ENCODE assay signal across 14 mouse cellular contexts in the genomic region with DNA sequence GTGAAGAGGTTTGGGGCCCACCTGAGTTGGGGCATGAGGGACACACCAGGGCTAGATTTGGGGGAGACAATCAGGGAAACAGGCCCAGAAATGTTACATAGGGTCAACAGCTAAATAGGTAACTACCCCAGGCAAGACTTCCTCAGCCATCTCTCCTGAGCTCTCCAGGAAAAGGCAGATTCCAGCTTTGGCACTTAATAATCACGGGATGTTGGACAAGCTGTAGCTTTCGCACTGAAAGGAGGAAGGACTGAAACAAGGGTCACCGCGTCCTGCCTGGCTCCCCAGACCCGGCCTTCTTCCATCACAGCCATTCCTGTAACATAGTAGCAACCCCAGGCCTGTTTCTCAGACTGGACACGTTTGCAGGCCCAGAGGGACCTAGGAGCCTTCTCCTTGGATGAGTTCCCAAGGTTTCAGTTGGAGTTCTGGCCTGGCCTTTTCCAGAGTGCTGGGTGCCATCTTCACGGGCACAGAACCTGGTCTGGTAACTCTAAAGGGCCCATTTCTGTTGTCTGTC. TPM values are rescaled to one million over a fixed set of nuclear protein-coding genes. Genes with fewer than 3 reads are reported as not detected.
DNase-seq lines count a peak whose midpoint lies in the region; ATAC-seq and TF ChIP-seq lines count a peak whose summit lies in the region.
"Had no signal": no experiment of that assay in that cellular context is flagged by ENCODE, and none has a peak within 500 bp of the region (broad histone marks: within the 10 kb centered on the region; RNA-seq: fewer than 3 reads in every experiment).

No protein-coding gene starts in this region.

- no peak overlapping the region for H3K4me2 ChIP-seq in heart, embryonic 14.5 days (ENCODE audit: low read length)
- H3K4me2 ChIP-seq in heart, embryonic 12.5 days, result no peak overlapping the region
- no peak overlapping the region for H3K4me2 ChIP-seq in lung, embryonic 16.5 days (ENCODE audit: low read depth, low read length)
- H3K4me2 ChIP-seq in embryonic facial prominence, embryonic 14.5 days (ENCODE audit: low read depth, low read length), result no peak overlapping the region
- no peak overlapping the region for H3K4me2 ChIP-seq in stomach, embryonic 15.5 days
- H3K4me2 ChIP-seq: midbrain, embryonic 12.5 days had no signal

- H3K9ac ChIP-seq in heart, embryonic 14.5 days (ENCODE audit: low read length), result no peak overlapping the region
- no peak overlapping the region for H3K9ac ChIP-seq in heart, embryonic 12.5 days
- H3K9ac ChIP-seq in lung, embryonic 16.5 days (ENCODE audit: low read length), result no peak overlapping the region; the same call in 1 of the 2 replicates
- H3K9ac ChIP-seq in embryonic facial prominence, embryonic 14.5 days (ENCODE audit: low read depth, low read length), result no peak overlapping the region
- H3K9ac ChIP-seq in stomach, embryonic 15.5 days, result no peak overlapping the region
- H3K9ac ChIP-seq: midbrain, embryonic 12.5 days had no signal

- DNase-seq in lung, adult 2 months, result no peak
- no peak for DNase-seq in embryonic facial prominence, embryonic 14.5 days (ENCODE audit: low spot score)
- no peak for DNase-seq in cerebellum, adult 11-12 months
- DNase-seq: cerebellum, postnatal 36 days; thymus, postnatal 4 days had no signal

- H3K27ac ChIP-seq in heart, embryonic 14.5 days (replicated peaks in 1 of 2; ENCODE audit: control insufficient read depth in 1 of 2, insufficient read depth in 1 of 2, low read depth in 2 of 2, low read length in 2 of 2), result peak overlapping the region; percentile 14 to 55
- H3K27ac ChIP-seq in heart, embryonic 12.5 days (ENCODE audit: poor library complexity, severe bottlenecking), result no peak overlapping the region
- H3K27ac ChIP-seq in lung, embryonic 16.5 days (ENCODE audit: low read length), result peak overlapping the region; percentile 32; the same call in 1 of the 2 replicates
- peak overlapping the region; percentile 75 for H3K27ac ChIP-seq in embryonic facial prominence, embryonic 14.5 days (replicated peaks; ENCODE audit: low read depth, low read length)
- H3K27ac ChIP-seq in stomach, embryonic 15.5 days, result peak overlapping the region; percentile 59
- H3K27ac ChIP-seq: midbrain, embryonic 12.5 days had no signal

- H3K27me3 ChIP-seq in heart, embryonic 14.5 days (ENCODE audit: control insufficient read depth, insufficient read depth, low read length), result no peaks in the 10 kb centered on the region
- no peaks in the 10 kb centered on the region for H3K27me3 ChIP-seq in heart, embryonic 12.5 days (replicated peaks)
- no peaks in the 10 kb centered on the region for H3K27me3 ChIP-seq in lung, embryonic 16.5 days (ENCODE audit: control insufficient read depth, insufficient read depth, low read depth, low read length)
- H3K27me3 ChIP-seq in embryonic facial prominence, embryonic 14.5 days (replicated peaks; ENCODE audit: control insufficient read depth, insufficient read depth, low read length), result no peaks in the 10 kb centered on the region
- H3K27me3 ChIP-seq in stomach, embryonic 15.5 days (replicated peaks), result no peaks in the 10 kb centered on the region
- H3K27me3 ChIP-seq: midbrain, embryonic 12.5 days had no signal

- TF ChIP-seq POLR2A in lung, adult 2 months (IDR thresholded peaks at IDR 0.05; ENCODE audit: borderline replicate concordance, extremely low read depth, low read depth, low read length), result no peak

- TF ChIP-seq CTCF in lung, adult 2 months (IDR thresholded peaks at IDR 0.05; ENCODE audit: insufficient read depth, low read length), result no peak

- no peak for ATAC-seq in heart, embryonic 14.5 days (ENCODE audit: insufficient number of reproducible peaks, insufficient read depth, low FRiP score, low read depth)
- no peak for ATAC-seq in heart, embryonic 12.5 days (ENCODE audit: insufficient number of reproducible peaks, low FRiP score)
- ATAC-seq in lung, embryonic 16.5 days (ENCODE audit: low read depth), result no peak
- no peak for ATAC-seq in embryonic facial prominence, embryonic 14.5 days (ENCODE audit: low read depth)
- no peak for ATAC-seq in stomach, embryonic 15.5 days (ENCODE audit: insufficient read depth, low FRiP score, low read depth)
- ATAC-seq: CD4-positive, CD25-positive, alpha-beta regulatory T cell, adult 4 months had no signal

- no peaks in the 10 kb centered on the region for H3K9me3 ChIP-seq in heart, embryonic 14.5 days (ENCODE audit: control insufficient read depth, low read length)
- 0 out of 2 replicates have a peak, but pooled peaks cover 3% of the 10 kb centered on the region for H3K9me3 ChIP-seq in heart, embryonic 12.5 days (replicated peaks)
- no peaks in the 10 kb centered on the region for H3K9me3 ChIP-seq in lung, embryonic 16.5 days (ENCODE audit: control insufficient read depth, low read length)
- no peaks in the 10 kb centered on the region for H3K9me3 ChIP-seq in embryonic facial prominence, embryonic 14.5 days (ENCODE audit: control insufficient read depth, low read length)
- H3K9me3 ChIP-seq in stomach, embryonic 15.5 days, result no peaks in the 10 kb centered on the region

- peaks cover 10 to 16% of the 10 kb centered on the region in 2 experiments; a peak in 3 of 4 replicates for H3K4me1 ChIP-seq in heart, embryonic 14.5 days (ENCODE audit: control insufficient read depth in 2 of 2, insufficient read depth in 2 of 2, low read length in 2 of 2)
- peaks cover 12% of the 10 kb centered on the region for H3K4me1 ChIP-seq in heart, embryonic 12.5 days (replicated peaks)
- H3K4me1 ChIP-seq in lung, embryonic 16.5 days (replicated peaks; ENCODE audit: control insufficient read depth, insufficient read depth, low read length), result peaks cover 13% of the 10 kb centered on the region
- peaks cover 15% of the 10 kb centered on the region for H3K4me1 ChIP-seq in lung, adult 2 months (ENCODE audit: control insufficient read depth, insufficient read depth, low read length)
- peaks cover 13% of the 10 kb centered on the region; the same call in 1 of the 2 replicates for H3K4me1 ChIP-seq in embryonic facial prominence, embryonic 14.5 days (ENCODE audit: control insufficient read depth, insufficient read depth, low read length)
- H3K4me1 ChIP-seq in stomach, embryonic 15.5 days, result peaks cover 8% of the 10 kb centered on the region; the same call in 1 of the 2 replicates

- no peaks in the 10 kb centered on the region for H3K36me3 ChIP-seq in heart, embryonic 14.5 days (ENCODE audit: control insufficient read depth, insufficient read depth, low read length)
- H3K36me3 ChIP-seq in heart, embryonic 12.5 days, result no peaks in the 10 kb centered on the region
- H3K36me3 ChIP-seq in lung, embryonic 16.5 days (ENCODE audit: control insufficient read depth, insufficient read depth, low read length), result no peaks in the 10 kb centered on the region
- H3K36me3 ChIP-seq in embryonic facial prominence, embryonic 14.5 days (ENCODE audit: control insufficient read depth, insufficient read depth, low read length), result no peaks in the 10 kb centered on the region
- no peaks in the 10 kb centered on the region for H3K36me3 ChIP-seq in stomach, embryonic 15.5 days
- H3K36me3 ChIP-seq: midbrain, embryonic 12.5 days had no signal

- no peak overlapping the region for H3K4me3 ChIP-seq in heart, embryonic 14.5 days (ENCODE audit: control insufficient read depth in 1 of 2, insufficient read depth in 1 of 2, low read depth in 1 of 2, low read length in 2 of 2)
- H3K4me3 ChIP-seq in heart, embryonic 12.5 days, result no peak overlapping the region
- H3K4me3 ChIP-seq in lung, embryonic 16.5 days (ENCODE audit: low read length), result no peak overlapping the region
- H3K4me3 ChIP-seq in lung, adult 2 months (replicated peaks; ENCODE audit: extremely low read depth, low read depth, low read length), result no peak overlapping the region
- no peak overlapping the region for H3K4me3 ChIP-seq in embryonic facial prominence, embryonic 14.5 days (ENCODE audit: low read depth, low read length)
- H3K4me3 ChIP-seq in stomach, embryonic 15.5 days (replicated peaks), result no peak overlapping the region
- H3K4me3 ChIP-seq: erythroblast, embryonic 14.5 days; midbrain, embryonic 12.5 days had no signal

- 78% methylated on average over 7 of the region's 7 CpGs for WGBS in heart, embryonic 14.5 days
- 78% methylated on average over 7 of the region's 7 CpGs for WGBS in heart, embryonic 12.5 days
- 70% methylated on average over 7 of the region's 7 CpGs for WGBS in lung, embryonic 16.5 days
- WGBS in lung, adult 2 months, result 44% methylated on average over 7 of the region's 7 CpGs
- WGBS in embryonic facial prominence, embryonic 14.5 days, result 80% methylated on average over 7 of the region's 7 CpGs
- WGBS in stomach, embryonic 15.5 days, result 75% methylated on average over 7 of the region's 7 CpGs

RNA-seq across cellular contexts. Expression of a gene that starts 42.2 kb away (rescaled TPM):
- not detected in 2 replicates for polyA plus RNA-seq in heart, embryonic 14.5 days (2014; fragmentation: Nextera tagmentation; extraction: Ambion mirVana)
- polyA plus RNA-seq in heart, embryonic 12.5 days (2016; fragmentation: Nextera tagmentation; extraction: Ambion mirVana), result not detected in 2 replicates
- polyA plus RNA-seq in lung, embryonic 16.5 days (2015; fragmentation: Nextera tagmentation; extraction: Ambion mirVana), result not detected in 2 replicates
- polyA plus RNA-seq in lung, adult 2 months (2012; rRNA removed), result not detected in 2 replicates
- not detected in 2 replicates for polyA plus RNA-seq in embryonic facial prominence, embryonic 14.5 days (2014; fragmentation: Nextera tagmentation; extraction: Ambion mirVana)
- 0.08 TPM in 1 of 2 replicates, not detected in the other for polyA plus RNA-seq in stomach, embryonic 15.5 days (2015; fragmentation: Nextera tagmentation; extraction: Ambion mirVana)
- polyA plus RNA-seq: brain, embryonic 14.5 days; CD4-positive, CD25-positive, alpha-beta regulatory T cell, adult 4 months; erythroblast, embryonic 14.5 days; liver, adult 2 months; midbrain, embryonic 12.5 days had no signal

RNA-seq across cellular contexts. Expression of a gene that starts 50.1 kb away (rescaled TPM):
- polyA plus RNA-seq in heart, embryonic 14.5 days (2014; fragmentation: Nextera tagmentation; extraction: Ambion mirVana), result 8.4 and 9.6 TPM in 2 replicates
- 10.6 and 12.3 TPM in 2 replicates for polyA plus RNA-seq in heart, embryonic 12.5 days (2016; fragmentation: Nextera tagmentation; extraction: Ambion mirVana)
- polyA plus RNA-seq in lung, embryonic 16.5 days (2015; fragmentation: Nextera tagmentation; extraction: Ambion mirVana), result 11.9 and 12.4 TPM in 2 replicates
- polyA plus RNA-seq in lung, adult 2 months (2012; rRNA removed), result 5.7 and 7.3 TPM in 2 replicates
- 12.9 TPM in 2 replicates for polyA plus RNA-seq in embryonic facial prominence, embryonic 14.5 days (2014; fragmentation: Nextera tagmentation; extraction: Ambion mirVana)
- 7.1 and 9.0 TPM in 2 replicates for polyA plus RNA-seq in stomach, embryonic 15.5 days (2015; fragmentation: Nextera tagmentation; extraction: Ambion mirVana)
